Mouse (Mus musculus): Measurements from ENCODE around the gene Taf3. TPM values are rescaled to one million over a fixed set of nuclear protein-coding genes. Genes with fewer than 3 reads are reported as not detected.

Taf3 gene
- polyA plus RNA-seq, 1 experiment from 2014 or later = 13.9 TPM

DNA sequence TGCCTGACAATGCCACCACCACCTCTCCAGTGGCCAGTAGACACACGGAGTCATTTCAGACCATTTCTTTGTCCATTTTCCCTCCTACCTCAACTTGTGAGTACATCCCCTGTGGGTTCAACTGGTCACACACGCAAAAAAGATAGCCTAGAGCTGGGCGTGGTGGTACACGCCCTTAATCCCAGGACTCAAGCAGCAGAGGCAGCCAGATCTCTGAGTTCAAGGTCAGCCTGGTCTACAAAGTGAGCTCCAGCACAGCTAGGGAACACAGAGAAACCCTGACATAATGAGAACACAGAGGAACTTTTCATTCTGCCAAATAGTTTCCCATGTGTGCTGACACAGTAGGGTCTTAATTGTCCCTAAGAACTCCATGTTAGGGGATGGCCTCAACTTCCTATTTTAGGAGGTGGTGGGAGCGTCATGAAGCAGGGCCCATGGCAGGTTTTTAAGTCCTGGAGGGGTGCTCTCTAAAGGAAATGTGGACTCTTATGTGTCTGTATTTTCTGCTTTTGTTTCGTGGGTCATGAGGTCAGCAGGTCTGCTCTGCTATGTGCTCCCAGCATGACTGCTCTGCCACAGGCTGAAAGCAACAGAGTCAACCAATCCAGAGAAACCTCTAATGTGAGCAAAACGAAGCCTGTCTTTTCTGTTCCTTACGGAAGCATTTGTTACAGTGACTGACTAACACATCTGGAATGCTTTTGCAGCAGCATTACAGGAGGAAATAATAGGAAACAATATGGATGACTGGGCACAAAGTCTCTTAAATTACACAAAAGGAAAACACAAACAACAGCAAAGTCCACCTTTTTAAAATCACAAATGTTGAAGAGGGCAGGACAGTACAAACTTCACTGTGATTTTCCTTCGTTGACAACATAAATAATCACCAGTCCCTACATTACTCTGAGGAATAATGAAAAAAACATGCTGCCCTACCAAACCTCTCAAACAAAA, 92.5 kb downstream of the Taf3 start:
- no peak for ATAC-seq
- H3K4me2 ChIP-seq (ENCODE audit: low read length) = no peak overlapping the region
- no peak overlapping the region for H3K27ac ChIP-seq (ENCODE audit: low read length)
- H3K4me1 ChIP-seq (ENCODE audit: control insufficient read depth, insufficient read depth, low read length) = peaks cover 4% of the 10 kb centered on the region
- H3K9ac ChIP-seq (ENCODE audit: low read depth, low read length) = no peak overlapping the region
- no peaks in the 10 kb centered on the region for H3K27me3 ChIP-seq (ENCODE audit: control insufficient read depth, insufficient read depth, low read depth, low read length)
- H3K4me3 ChIP-seq (ENCODE audit: low read depth, low read length) = no peak overlapping the region
- 52% methylated on average over 9 of the region's 9 CpGs for WGBS
- H3K9me3 ChIP-seq (replicated peaks; ENCODE audit: control insufficient read depth, low read length, poor library complexity, severe bottlenecking) = no peaks in the 10 kb centered on the region
- H3K36me3 ChIP-seq (ENCODE audit: control insufficient read depth, insufficient read depth, low read length) = no peaks in the 10 kb centered on the region

GRCm38 (mm10) chr2:9946739-9947138, 101.7 kb downstream of the Taf3 start:
- H3K9ac ChIP-seq (ENCODE audit: low read depth, low read length) = no peak overlapping the region
- WGBS = 84% methylated on average over 3 of the region's 3 CpGs
- H3K4me3 ChIP-seq (ENCODE audit: low read depth, low read length) = no peak overlapping the region
- H3K9me3 ChIP-seq (replicated peaks; ENCODE audit: control insufficient read depth, low read length, poor library complexity, severe bottlenecking) = no peaks in the 10 kb centered on the region
- ATAC-seq = no peak
- H3K27me3 ChIP-seq (ENCODE audit: control insufficient read depth, insufficient read depth, low read depth, low read length) = no peaks in the 10 kb centered on the region
- H3K36me3 ChIP-seq (ENCODE audit: control insufficient read depth, insufficient read depth, low read length) = no peaks in the 10 kb centered on the region
- no peak overlapping the region for H3K4me2 ChIP-seq (ENCODE audit: low read length)
- no peaks in the 10 kb centered on the region for H3K4me1 ChIP-seq (ENCODE audit: control insufficient read depth, insufficient read depth, low read length)
- H3K27ac ChIP-seq (ENCODE audit: low read length) = no peak overlapping the region

GRCm38 (mm10) chr2:9945611-9946010, 102.8 kb downstream of the Taf3 start:
- no peaks in the 10 kb centered on the region for H3K4me1 ChIP-seq (ENCODE audit: control insufficient read depth, insufficient read depth, low read length)
- 0 out of 2 replicates have a peak, but pooled peaks have one; percentile 54 for ATAC-seq
- H3K36me3 ChIP-seq (ENCODE audit: control insufficient read depth, insufficient read depth, low read length) = no peaks in the 10 kb centered on the region
- H3K27ac ChIP-seq (ENCODE audit: low read length) = no peak overlapping the region
- H3K4me3 ChIP-seq (ENCODE audit: low read depth, low read length) = no peak overlapping the region
- H3K4me2 ChIP-seq (ENCODE audit: low read length) = no peak overlapping the region
- no peaks in the 10 kb centered on the region for H3K9me3 ChIP-seq (replicated peaks; ENCODE audit: control insufficient read depth, low read length, poor library complexity, severe bottlenecking)
- H3K27me3 ChIP-seq (ENCODE audit: control insufficient read depth, insufficient read depth, low read depth, low read length) = no peaks in the 10 kb centered on the region
- no peak overlapping the region for H3K9ac ChIP-seq (ENCODE audit: low read depth, low read length)
- 71% methylated on average over 4 of the region's 4 CpGs for WGBS

DNA sequence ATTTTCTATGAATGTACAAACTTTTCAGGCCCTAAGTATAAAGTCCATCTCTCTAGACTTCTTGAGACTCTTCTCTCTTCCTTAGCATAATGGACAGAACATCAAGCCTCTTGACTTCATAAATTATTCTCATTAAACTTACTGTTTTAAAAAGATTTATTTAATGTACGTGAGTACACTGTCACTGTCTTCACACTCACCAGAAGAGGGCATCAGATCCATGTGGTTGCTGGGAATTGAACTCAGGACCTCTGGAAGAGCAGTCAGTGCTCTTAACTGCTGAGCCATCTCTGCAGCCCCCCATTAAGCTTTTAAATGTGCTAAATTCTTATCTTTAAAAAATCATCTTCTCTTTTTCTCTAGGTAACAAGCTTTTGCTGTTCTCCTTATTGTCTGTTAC, 105.4 kb downstream of the Taf3 start:
- 81% methylated on average over 1 of the region's 1 CpGs for WGBS
- Histone ChIP-seq H3K9me3 (replicated peaks; ENCODE audit: control insufficient read depth, low read length, poor library complexity, severe bottlenecking) (no peaks in the 10 kb centered on the region), H3K27ac (ENCODE audit: low read length) (no peak overlapping the region), H3K4me2 (ENCODE audit: low read length) (no peak overlapping the region), H3K27me3 (ENCODE audit: control insufficient read depth, insufficient read depth, low read depth, low read length) (no peaks in the 10 kb centered on the region), H3K9ac (ENCODE audit: low read depth, low read length) (no peak overlapping the region), H3K4me1 (ENCODE audit: control insufficient read depth, insufficient read depth, low read length) (no peaks in the 10 kb centered on the region), H3K4me3 (ENCODE audit: low read depth, low read length) (no peak overlapping the region), H3K36me3 (ENCODE audit: control insufficient read depth, insufficient read depth, low read length) (no peaks in the 10 kb centered on the region)
- no peak for ATAC-seq

- Histone ChIP-seq H3K27me3 (ENCODE audit: control insufficient read depth, insufficient read depth, low read depth, low read length) (no peaks in the 10 kb centered on the region), H3K27ac (ENCODE audit: low read length) (no peak overlapping the region), H3K4me1 (ENCODE audit: control insufficient read depth, insufficient read depth, low read length) (no peaks in the 10 kb centered on the region), H3K9ac (ENCODE audit: low read depth, low read length) (no peak overlapping the region), H3K36me3 (ENCODE audit: control insufficient read depth, insufficient read depth, low read length) (no peaks in the 10 kb centered on the region), H3K9me3 (replicated peaks; ENCODE audit: control insufficient read depth, low read length, poor library complexity, severe bottlenecking) (no peaks in the 10 kb centered on the region), H3K4me3 (ENCODE audit: low read depth, low read length) (no peak overlapping the region), H3K4me2 (ENCODE audit: low read length) (no peak overlapping the region)
- 96% methylated on average over 4 of the region's 4 CpGs for WGBS
- 0 out of 2 replicates have a peak, but pooled peaks have one; percentile 48 for ATAC-seq
Measured at GRCm38 (mm10) chr2:9939250-9939649, 109.1 kb downstream of the Taf3 start.

DNA sequence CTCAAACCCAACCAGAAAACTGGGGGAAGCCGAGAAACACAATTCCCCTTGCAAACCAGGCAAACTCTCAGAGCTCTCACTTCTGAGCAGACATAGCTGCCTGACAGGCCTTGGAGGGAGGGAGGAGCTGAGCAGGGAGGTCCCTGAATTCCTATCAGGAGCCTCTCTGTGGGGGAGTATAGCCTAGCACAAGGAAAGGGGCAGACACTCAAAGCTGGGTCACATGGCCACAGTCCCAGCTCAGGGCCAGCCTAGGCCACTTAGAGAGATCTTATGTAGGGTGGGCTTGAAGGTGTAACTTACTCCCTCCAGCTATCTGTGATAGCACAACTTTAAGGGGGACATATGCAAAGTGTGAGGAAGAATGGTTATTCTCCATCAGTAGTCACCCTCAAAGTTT, 112.4 kb downstream of the Taf3 start:
- no CpG with 5 or more reads among the region's 1 CpGs for WGBS
- Histone ChIP-seq H3K9ac (ENCODE audit: low read depth, low read length) (no peak overlapping the region), H3K36me3 (ENCODE audit: control insufficient read depth, insufficient read depth, low read length) (no peaks in the 10 kb centered on the region), H3K9me3 (replicated peaks; ENCODE audit: control insufficient read depth, low read length, poor library complexity, severe bottlenecking) (no peaks in the 10 kb centered on the region), H3K27me3 (ENCODE audit: control insufficient read depth, insufficient read depth, low read depth, low read length) (no peaks in the 10 kb centered on the region), H3K4me3 (ENCODE audit: low read depth, low read length) (no peak overlapping the region), H3K27ac (ENCODE audit: low read length) (no peak overlapping the region), H3K4me1 (ENCODE audit: control insufficient read depth, insufficient read depth, low read length) (no peaks in the 10 kb centered on the region), H3K4me2 (ENCODE audit: low read length) (no peak overlapping the region)
- ATAC-seq = no peak

- Histone ChIP-seq H3K9me3 (replicated peaks; ENCODE audit: control insufficient read depth, low read length, poor library complexity, severe bottlenecking) (no peaks in the 10 kb centered on the region), H3K9ac (ENCODE audit: low read depth, low read length) (no peak overlapping the region), H3K4me2 (ENCODE audit: low read length) (no peak overlapping the region), H3K4me1 (ENCODE audit: control insufficient read depth, insufficient read depth, low read length) (peaks cover 3% of the 10 kb centered on the region; the same call in 1 of the 2 replicates), H3K27me3 (ENCODE audit: control insufficient read depth, insufficient read depth, low read depth, low read length) (no peaks in the 10 kb centered on the region), H3K27ac (ENCODE audit: low read length) (no peak overlapping the region), H3K4me3 (ENCODE audit: low read depth, low read length) (no peak overlapping the region), H3K36me3 (ENCODE audit: control insufficient read depth, insufficient read depth, low read length) (no peaks in the 10 kb centered on the region)
- WGBS = 68% methylated on average over 4 of the region's 4 CpGs
- ATAC-seq = no peak
Measured at GRCm38 (mm10) chr2:9926905-9927283, 121.5 kb downstream of the Taf3 start.

DNA sequence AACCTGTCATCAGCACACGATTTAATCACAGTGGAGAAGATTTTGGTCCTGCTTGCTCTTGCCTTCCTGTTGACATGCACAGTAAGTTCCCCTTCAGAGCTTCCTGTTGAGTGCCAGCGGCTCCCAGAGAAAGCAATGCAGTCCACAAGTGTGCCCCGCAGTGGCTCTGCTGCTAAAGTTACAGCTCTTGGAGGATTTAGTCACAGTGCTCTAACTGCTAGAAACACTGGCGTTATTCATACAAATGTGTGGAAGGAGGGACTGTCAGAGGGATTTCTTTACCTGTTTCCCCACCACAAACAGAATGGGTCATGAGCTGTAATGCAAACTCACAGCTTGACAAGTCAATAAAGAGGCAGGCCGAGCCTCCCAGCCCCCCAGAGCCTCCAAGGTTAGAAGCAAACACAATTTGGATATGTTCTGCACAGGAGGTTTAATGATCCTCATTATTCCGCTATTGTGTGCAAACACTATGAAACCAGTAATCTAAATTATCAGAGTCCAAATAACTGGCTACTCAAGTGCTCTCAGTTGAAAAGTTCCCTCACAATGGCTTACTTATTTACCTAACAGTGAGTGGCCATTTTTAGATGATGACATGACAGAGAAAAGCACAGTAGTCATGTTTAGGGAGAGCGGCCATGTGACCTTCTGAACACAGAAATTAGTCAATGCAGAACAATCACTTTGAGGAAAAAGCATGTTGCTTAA, 122.0 kb downstream of the Taf3 start:
- Histone ChIP-seq H3K9ac (ENCODE audit: low read depth, low read length) (no peak overlapping the region), H3K36me3 (ENCODE audit: control insufficient read depth, insufficient read depth, low read length) (no peaks in the 10 kb centered on the region), H3K4me1 (ENCODE audit: control insufficient read depth, insufficient read depth, low read length) (peaks cover 3% of the 10 kb centered on the region; the same call in 1 of the 2 replicates), H3K27me3 (ENCODE audit: control insufficient read depth, insufficient read depth, low read depth, low read length) (no peaks in the 10 kb centered on the region), H3K9me3 (replicated peaks; ENCODE audit: control insufficient read depth, low read length, poor library complexity, severe bottlenecking) (no peaks in the 10 kb centered on the region), H3K4me2 (ENCODE audit: low read length) (no peak overlapping the region), H3K4me3 (ENCODE audit: low read depth, low read length) (no peak overlapping the region), H3K27ac (ENCODE audit: low read length) (no peak overlapping the region)
- ATAC-seq = no peak
- WGBS = 38% methylated on average over 7 of the region's 7 CpGs

Measured in midbrain, embryonic 16.5 days (tissue).